Mouse (Mus musculus) C2C12 (cell line): ENCODE measurements around the gene Tjp3. TPM values are rescaled to one million over a fixed set of nuclear protein-coding genes. Genes with fewer than 3 reads are reported as not detected.

ENCODE experiments used
- H3K27me3 ChIP-seq: one replicate; pipeline ENCODE4 v1.6.1; 2011; ENCODE audit not compliant: control insufficient read depth, insufficient read depth, insufficient read length
- H3K36me3 ChIP-seq: one replicate; pipeline ENCODE4 v1.6.1; 2011; ENCODE audit not compliant: control insufficient read depth, insufficient read depth
- H3K4me3 ChIP-seq: one replicate; pipeline ENCODE4 v1.5.1; 2011; ENCODE audit warnings: mild to moderate bottlenecking, control low read depth; ENCODE audit not compliant: poor library complexity, insufficient read depth, severe bottlenecking
- H3K79me2 ChIP-seq: one replicate; pipeline ENCODE4 v1.6.1; 2011; ENCODE audit not compliant: control insufficient read depth, insufficient read depth
- H3K79me3 ChIP-seq: one replicate; pipeline ENCODE4 v1.6.1; 2011; ENCODE audit warnings: low read depth, control low read depth
- H3ac ChIP-seq: one replicate; pipeline ENCODE3; 2011; ENCODE audit warnings: low read depth; ENCODE audit not compliant: control insufficient read depth, insufficient read length
- CEBPB ChIP-seq: IDR thresholded peaks from one replicate; pipeline ENCODE4 v1.6.1; 2011; ENCODE audit warnings: low read depth, mild to moderate bottlenecking, control low read depth, moderate library complexity
- CTCF ChIP-seq: IDR thresholded peaks from one replicate; pipeline ENCODE4 v1.5.1; 2011; ENCODE audit not compliant: control insufficient read depth, insufficient read depth, insufficient read length
- FOSL1 ChIP-seq: IDR thresholded peaks from one replicate; pipeline ENCODE4 v1.8.0; 2011; ENCODE audit warnings: mild to moderate bottlenecking, low read length; ENCODE audit not compliant: poor library complexity, insufficient read depth, severe bottlenecking
- MAX ChIP-seq: IDR thresholded peaks from one replicate; pipeline ENCODE4 v1.6.1; 2011; ENCODE audit warnings: mild to moderate bottlenecking, control low read depth
- MYOD1 ChIP-seq: IDR thresholded peaks from one replicate; pipeline ENCODE4 v1.6.1; 2011; ENCODE audit warnings: low read depth; ENCODE audit not compliant: control insufficient read depth, insufficient read length
- MYOG ChIP-seq: IDR thresholded peaks from one replicate; pipeline ENCODE4 v1.6.1; 2011; ENCODE audit not compliant: control insufficient read depth, insufficient read length; ENCODE audit errors: extremely low read depth
- USF1 ChIP-seq: IDR thresholded peaks from one replicate; pipeline ENCODE4 v1.6.1; 2011; ENCODE audit warnings: low read depth, mild to moderate bottlenecking, control low read depth, moderate library complexity
- polyA plus RNA-seq: library from polyadenylated mRNA; unstranded; fragments of >200 nt; fragmentation: generic; extraction: Trizol; gene quantifications from one replicate; pipeline ENCODE4 v1.2.1, GENCODE M21; 2012; ENCODE audit warnings: missing spikeins

Tjp3 gene
- polyA plus RNA-seq, 1 experiment: not detected

DNA sequence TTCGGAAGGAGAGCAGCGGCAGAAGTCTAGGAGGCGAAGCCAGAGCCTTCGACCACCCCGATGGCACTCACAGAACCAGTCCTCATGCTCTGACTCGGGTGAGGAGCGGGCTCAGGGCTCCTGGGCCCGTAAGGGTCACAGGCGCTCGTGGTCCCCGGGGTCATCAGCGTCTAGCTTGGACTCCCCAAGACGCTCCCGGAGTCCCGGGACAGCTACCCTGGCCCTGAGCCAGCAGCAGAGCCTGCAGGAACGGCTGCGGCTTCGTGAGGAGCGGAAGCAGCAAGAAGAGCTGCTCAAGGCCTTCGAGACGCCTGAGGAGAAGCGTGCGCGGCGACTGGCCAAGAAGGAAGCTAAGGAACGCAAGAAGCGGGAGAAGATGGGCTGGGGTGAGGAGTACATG, 31.1 kb upstream of the Tjp3 start:
- peaks cover 60% of the 10 kb centered on the region for H3K36me3 ChIP-seq
- H3K79me2 ChIP-seq: peaks cover 30% of the 10 kb centered on the region
- peak overlapping the region; percentile 37 for H3ac ChIP-seq
- H3K4me3 ChIP-seq: peak overlapping the region; percentile 99
- peaks cover 20% of the 10 kb centered on the region for H3K79me3 ChIP-seq
- TF ChIP-seq MAX (no peak), MYOD1 (no peak), MYOG (no peak), FOSL1 (no peak), CEBPB (no peak), USF1 (no peak), CTCF (no peak)
- no peaks in the 10 kb centered on the region for H3K27me3 ChIP-seq

DNA sequence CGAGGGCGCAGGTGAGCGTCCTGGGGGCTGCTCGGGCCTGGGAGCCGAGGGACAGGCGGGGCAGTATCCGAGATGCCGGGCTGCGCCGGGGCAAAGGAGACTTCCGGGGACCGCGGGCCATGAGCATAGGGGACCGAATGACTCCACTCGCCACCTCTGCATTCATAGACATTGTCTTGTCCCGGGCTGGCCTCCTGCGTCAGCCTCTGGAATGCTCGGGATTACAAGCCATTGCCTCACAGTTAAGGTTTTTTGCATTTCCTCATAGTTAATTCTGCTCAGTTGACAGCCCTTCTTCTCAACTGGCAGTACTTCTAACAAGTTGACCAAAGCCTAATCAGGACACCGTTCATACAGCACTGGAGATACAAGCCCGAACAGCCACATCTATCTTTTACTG, 30.1 kb upstream of the Tjp3 start:
- H3K27me3 ChIP-seq: no peaks in the 10 kb centered on the region
- H3K4me3 ChIP-seq: peak overlapping the region; percentile 99
- peaks cover 30% of the 10 kb centered on the region for H3K79me2 ChIP-seq
- peak overlapping the region; percentile 99 for H3ac ChIP-seq
- H3K36me3 ChIP-seq: peaks cover 53% of the 10 kb centered on the region
- peaks cover 20% of the 10 kb centered on the region for H3K79me3 ChIP-seq
- TF ChIP-seq CTCF (no peak), FOSL1 (no peak), MAX (no peak), MYOD1 (no peak), CEBPB (no peak), MYOG (no peak), USF1 (no peak)

DNA sequence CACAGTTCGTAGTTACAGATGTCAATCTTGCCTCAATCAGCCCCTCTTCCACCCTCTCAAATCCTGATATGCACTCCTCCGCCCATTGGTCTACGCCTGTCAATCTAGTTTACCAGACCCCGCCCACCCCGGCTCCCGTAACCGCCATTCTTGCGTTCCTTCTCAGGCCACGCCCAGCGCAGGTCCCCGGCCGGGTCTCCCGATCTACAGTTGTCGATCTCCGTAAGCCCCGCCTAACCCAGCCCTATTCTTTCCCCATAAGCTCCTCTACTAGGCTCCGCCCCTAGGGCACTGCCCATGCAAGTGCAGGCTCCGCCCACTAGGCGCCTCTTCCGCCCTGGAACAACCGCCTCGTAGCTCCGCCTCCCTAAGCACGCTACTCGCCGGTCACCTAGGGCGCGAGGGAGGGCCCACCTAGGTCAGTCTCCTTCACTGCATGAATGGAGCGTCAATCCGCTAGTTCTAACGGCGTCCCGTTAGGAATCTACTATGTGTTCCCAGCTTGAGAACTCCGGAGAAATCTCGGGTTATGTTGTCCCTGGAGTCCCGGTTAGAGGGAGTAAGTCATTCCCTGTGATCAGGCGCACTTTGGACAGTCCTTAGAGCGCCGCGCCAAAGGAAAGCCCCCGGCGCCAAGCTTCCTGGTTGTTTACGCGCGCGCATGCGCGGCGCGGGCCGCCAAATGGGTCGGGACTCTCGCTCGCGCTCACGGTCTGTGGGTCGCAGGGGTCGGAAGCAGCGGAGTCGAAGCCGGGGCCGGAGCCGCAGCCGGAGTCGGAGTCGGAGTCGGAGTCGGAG, 29.4 kb upstream of the Tjp3 start, which contains the start of gene Cactin:
TSS of gene Cactin (plus strand) at position 554 of the 798 bp plus-strand sequence.
- Histone ChIP-seq H3K36me3 (peaks cover 51% of the 10 kb centered on the region), H3K79me2 (peaks cover 30% of the 10 kb centered on the region), H3K79me3 (peaks cover 20% of the 10 kb centered on the region), H3ac (peak within 1 kb of the TSS; percentile 99), H3K27me3 (no peaks in the 10 kb centered on the region), H3K4me3 (peak within 1 kb of the TSS; percentile 99)
- peak; percentile 100 for TF ChIP-seq MAX
- TF ChIP-seq USF1: no peak

DNA sequence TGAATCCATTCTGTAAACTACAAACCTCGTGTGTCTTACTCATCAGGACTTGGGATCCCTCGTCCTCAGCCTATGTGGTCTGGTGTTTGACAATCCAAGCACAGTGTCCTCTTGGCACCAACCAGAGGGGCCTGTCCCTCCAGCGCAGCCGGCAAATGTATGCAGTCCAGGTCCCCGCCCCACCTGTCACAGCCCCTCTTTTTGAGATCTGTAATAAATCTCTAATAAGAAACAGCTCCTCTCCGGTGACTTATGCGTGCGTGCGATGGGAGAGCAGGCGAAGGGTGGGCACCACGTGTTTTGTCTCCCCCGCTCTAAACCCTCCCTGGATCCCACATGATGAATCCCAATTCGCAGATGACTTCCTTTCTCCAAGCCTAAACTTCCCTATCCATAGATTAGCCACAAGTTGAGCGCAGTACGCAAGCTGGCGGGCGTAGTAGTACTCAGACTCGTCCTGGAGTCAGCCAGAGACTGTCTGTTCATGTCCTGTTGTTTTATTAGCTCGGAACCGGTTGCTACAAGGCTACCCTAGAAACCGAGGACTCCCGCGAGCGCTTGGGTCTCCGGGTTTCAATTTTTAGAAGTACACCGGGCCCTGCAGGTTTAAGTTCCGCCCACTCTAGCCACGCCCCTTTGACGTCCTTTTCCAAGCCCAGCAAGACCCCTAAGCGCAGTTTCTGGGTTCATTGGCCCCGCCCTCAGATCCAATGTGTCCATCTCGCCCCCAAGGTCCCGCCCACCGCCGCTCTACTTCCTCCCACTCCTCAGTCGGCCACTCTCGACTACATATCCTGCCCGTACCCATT, 28.6 kb upstream of the Tjp3 start:
- peak overlapping the region; percentile 77 for H3ac ChIP-seq
- peak overlapping the region; percentile 99 for H3K4me3 ChIP-seq
- TF ChIP-seq MYOG (no peak), MAX (peak; percentile 72)
- H3K79me2 ChIP-seq: peaks cover 30% of the 10 kb centered on the region
- no peaks in the 10 kb centered on the region for H3K27me3 ChIP-seq
- H3K79me3 ChIP-seq: peaks cover 20% of the 10 kb centered on the region
- H3K36me3 ChIP-seq: peaks cover 49% of the 10 kb centered on the region

DNA sequence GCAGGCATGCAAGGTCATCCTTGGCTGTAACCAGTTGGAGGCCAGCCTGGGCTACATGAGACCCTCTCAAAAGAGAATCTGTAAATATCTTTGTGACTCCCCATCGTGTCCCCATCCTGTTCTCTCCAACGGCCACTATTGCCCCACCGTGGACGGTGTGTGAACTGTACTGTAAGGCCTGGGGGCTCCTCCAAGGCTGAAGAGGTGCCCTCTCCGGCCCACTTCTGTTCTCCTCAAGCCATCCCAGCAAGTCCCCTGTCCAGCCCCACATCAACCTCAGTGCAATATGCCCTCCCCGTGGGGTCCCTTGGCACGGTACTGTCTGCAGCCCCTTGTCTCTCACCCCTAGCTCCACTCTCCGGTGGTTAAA, 27.9 kb upstream of the Tjp3 start:
- H3K4me3 ChIP-seq: peak overlapping the region; percentile 99
- no peak for TF ChIP-seq MYOD1
- no peak for TF ChIP-seq MAX
- no peak for TF ChIP-seq USF1
- TF ChIP-seq CTCF: no peak
- TF ChIP-seq FOSL1: no peak
- TF ChIP-seq MYOG: no peak
- TF ChIP-seq CEBPB: no peak
- peaks cover 46% of the 10 kb centered on the region for H3K36me3 ChIP-seq

More for the DNA sequence above, 27.9 kb upstream of the Tjp3 start:
- no peaks in the 10 kb centered on the region for H3K27me3 ChIP-seq
- H3K79me2 ChIP-seq: peaks cover 30% of the 10 kb centered on the region
- peak overlapping the region; percentile 77 for H3ac ChIP-seq
- peaks cover 18% of the 10 kb centered on the region for H3K79me3 ChIP-seq
